Mouse (Mus musculus): Measurements from ENCODE around the gene Podxl2. TPM values are rescaled to one million over a fixed set of nuclear protein-coding genes. Genes with fewer than 3 reads are reported as not detected.

The Podxl2 gene
- polyA plus RNA-seq, 1 experiment from 2014 or later: 0.11 TPM

GRCm38 (mm10) chr6:88844901-88845565 lies 29.8 kb downstream of the Podxl2 start:
- H3K36me3 ChIP-seq (ENCODE audit: inconsistent target): no peaks in the 10 kb centered on the region
- 93% methylated on average over 7 of the region's 7 CpGs for WGBS (ENCODE audit: missing documents)
- H3K79me2 ChIP-seq (ENCODE audit: inconsistent target): peaks cover 12% of the 10 kb centered on the region; the same call in 1 of the 2 replicates
- H3K4me3 ChIP-seq (ENCODE audit: inconsistent target): no peak overlapping the region
- H3K27ac ChIP-seq: no peak overlapping the region

- H3K36me3 ChIP-seq (ENCODE audit: inconsistent target): peaks cover 7% of the 10 kb centered on the region; the same call in 1 of the 2 replicates
- peaks cover 17% of the 10 kb centered on the region; the same call in 1 of the 2 replicates for H3K79me2 ChIP-seq (ENCODE audit: inconsistent target)
- no peak overlapping the region for H3K4me3 ChIP-seq (ENCODE audit: inconsistent target)
- no peak overlapping the region for H3K27ac ChIP-seq
- WGBS (ENCODE audit: missing documents): 96% methylated on average over 9 of the region's 9 CpGs
Observed at GRCm38 (mm10) chr6:88843781-88844725, 30.8 kb downstream of the Podxl2 start.

DNA sequence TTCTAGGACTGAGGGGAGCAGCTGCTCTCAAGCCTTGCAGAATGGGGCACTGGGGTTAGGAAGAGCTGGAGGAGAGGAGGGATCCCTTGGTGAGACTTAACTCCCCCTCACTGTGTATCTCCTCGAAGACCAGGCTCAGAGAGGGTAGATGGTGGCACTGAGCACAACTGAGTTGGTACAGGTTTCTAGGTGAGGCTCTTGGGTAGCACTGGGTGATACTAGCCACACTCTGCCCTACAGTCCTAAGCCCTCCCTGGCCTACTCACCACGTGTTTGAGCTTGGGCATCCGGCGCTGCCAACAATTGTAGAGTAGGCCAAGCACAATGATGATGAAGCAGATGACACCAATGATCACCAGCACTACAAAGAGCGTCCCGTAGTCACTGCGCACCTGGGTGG lies 31.6 kb downstream of the Podxl2 start:
- no peak overlapping the region for H3K27ac ChIP-seq

GRCm38 (mm10) chr6:88842731-88843151 lies 32.1 kb downstream of the Podxl2 start:
- no peak overlapping the region for H3K27ac ChIP-seq
- peaks cover 17% of the 10 kb centered on the region; the same call in 1 of the 2 replicates for H3K79me2 ChIP-seq (ENCODE audit: inconsistent target)
- peaks cover 20% of the 10 kb centered on the region; the same call in 1 of the 2 replicates for H3K36me3 ChIP-seq (ENCODE audit: inconsistent target)
- H3K4me3 ChIP-seq (ENCODE audit: inconsistent target): peak overlapping the region; percentile 17; the same call in 1 of the 2 replicates
- WGBS (ENCODE audit: missing documents): 6% methylated on average over 32 of the region's 32 CpGs

More for the DNA sequence above, 31.6 kb downstream of the Podxl2 start:
- H3K79me2 ChIP-seq (ENCODE audit: inconsistent target): peaks cover 17% of the 10 kb centered on the region; the same call in 1 of the 2 replicates
- 84% methylated on average over 7 of the region's 7 CpGs for WGBS (ENCODE audit: missing documents)
- peaks cover 15% of the 10 kb centered on the region; the same call in 1 of the 2 replicates for H3K36me3 ChIP-seq (ENCODE audit: inconsistent target)
- no peak overlapping the region for H3K4me3 ChIP-seq (ENCODE audit: inconsistent target)

DNA sequence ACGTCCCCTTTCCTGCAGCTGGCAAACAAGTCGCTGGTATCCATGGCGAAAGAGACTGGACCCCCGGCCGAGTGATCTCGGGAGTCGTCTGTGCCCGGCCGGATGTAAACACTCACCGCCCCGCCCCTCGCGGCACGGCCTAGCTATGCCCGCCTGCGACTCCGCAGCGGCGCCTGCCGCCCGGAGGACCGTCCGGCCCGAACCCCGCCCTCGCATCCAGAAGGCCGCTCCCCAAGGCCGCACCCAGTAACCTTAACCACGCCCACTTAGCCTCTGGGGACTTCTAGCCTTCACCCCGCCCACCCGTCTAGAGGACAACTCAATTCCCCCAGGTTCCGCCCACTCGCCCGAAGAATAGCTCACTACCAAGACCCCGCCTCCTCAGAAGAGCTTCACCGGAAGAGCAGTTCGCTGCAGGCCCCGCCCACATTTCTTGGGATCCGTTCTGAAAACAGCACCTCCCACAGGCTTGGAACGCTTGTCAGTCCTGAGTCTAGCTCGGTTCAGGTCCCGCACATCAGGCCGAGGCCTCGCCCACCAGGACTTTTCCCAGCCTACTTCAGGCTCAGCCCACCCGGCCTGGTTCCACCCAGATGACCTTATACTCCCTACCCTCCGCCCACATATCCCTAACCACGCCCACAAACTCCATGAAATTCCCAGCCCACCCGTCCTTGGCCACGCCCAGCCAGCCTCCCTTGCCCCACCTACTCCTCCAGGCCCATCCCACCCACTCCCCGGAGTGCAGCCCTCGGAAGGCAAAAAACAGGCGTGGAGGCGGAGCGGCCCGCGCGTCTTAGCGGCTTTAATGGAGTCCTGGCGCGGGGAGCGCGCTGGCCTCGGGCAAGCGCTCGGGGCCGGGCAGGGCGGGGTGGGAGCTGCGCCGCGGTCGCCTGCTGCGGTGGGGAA lies 32.8 kb downstream of the Podxl2 start, which contains the start of gene Abtb1:
Abtb1 (minus strand) TSS at position 204 of the 909 bp plus-strand sequence.
- WGBS (ENCODE audit: missing documents): under 1% methylated on average over 63 of the region's 72 CpGs
- Histone ChIP-seq H3K79me2 (ENCODE audit: inconsistent target) (peaks cover 17% of the 10 kb centered on the region; the same call in 1 of the 2 replicates), H3K36me3 (ENCODE audit: inconsistent target) (peaks cover 27% of the 10 kb centered on the region; the same call in 1 of the 2 replicates), H3K4me3 (ENCODE audit: inconsistent target) (peak within 1 kb of the TSS; percentile 94), H3K27ac (peak within 1 kb of the TSS; percentile 67)

GRCm38 (mm10) chr6:88841514-88841780 lies 33.4 kb downstream of the Podxl2 start:
- H3K4me3 ChIP-seq (ENCODE audit: inconsistent target): peak overlapping the region; percentile 94
- peaks cover 17% of the 10 kb centered on the region; the same call in 1 of the 2 replicates for H3K79me2 ChIP-seq (ENCODE audit: inconsistent target)
- peak overlapping the region; percentile 67 for H3K27ac ChIP-seq
- H3K36me3 ChIP-seq (ENCODE audit: inconsistent target): peaks cover 33% of the 10 kb centered on the region; the same call in 1 of the 2 replicates
- 0% methylated on average over 22 of the region's 22 CpGs for WGBS (ENCODE audit: missing documents)

- 55% methylated on average over 9 of the region's 9 CpGs for WGBS (ENCODE audit: missing documents)
- Histone ChIP-seq H3K79me2 (ENCODE audit: inconsistent target) (peaks cover 17% of the 10 kb centered on the region; the same call in 1 of the 2 replicates), H3K4me3 (ENCODE audit: inconsistent target) (peak overlapping the region; percentile 94), H3K36me3 (ENCODE audit: inconsistent target) (peaks cover 38% of the 10 kb centered on the region; the same call in 1 of the 2 replicates), H3K27ac (peak overlapping the region; percentile 67)
Observed at GRCm38 (mm10) chr6:88840791-88841513, 33.9 kb downstream of the Podxl2 start.

DNA sequence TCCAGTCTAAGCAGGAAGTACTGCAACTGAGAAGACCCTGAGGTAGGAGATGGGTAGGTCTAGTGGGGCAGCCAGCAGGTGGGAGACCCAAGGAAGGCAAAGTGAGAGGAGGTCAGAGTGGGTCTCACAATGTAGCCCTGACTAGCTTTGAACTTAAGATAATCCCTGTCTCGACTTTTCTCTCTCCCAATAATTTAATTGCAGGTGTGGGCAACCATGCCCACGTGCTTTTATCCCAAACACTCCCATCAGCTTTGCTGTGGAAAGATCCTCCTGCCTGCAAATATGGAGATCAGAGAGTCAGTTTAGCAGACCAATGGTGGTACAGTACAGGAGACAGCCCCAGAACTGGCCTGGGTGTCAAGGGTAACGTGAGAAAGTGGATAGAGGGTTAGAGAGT lies 34.6 kb downstream of the Podxl2 start:
- Histone ChIP-seq H3K4me3 (ENCODE audit: inconsistent target) (no peak overlapping the region), H3K27ac (no peak overlapping the region), H3K79me2 (ENCODE audit: inconsistent target) (peaks cover 17% of the 10 kb centered on the region; the same call in 1 of the 2 replicates), H3K36me3 (ENCODE audit: inconsistent target) (peaks cover 44% of the 10 kb centered on the region; the same call in 1 of the 2 replicates)
- WGBS (ENCODE audit: missing documents): 90% methylated on average over 3 of the region's 3 CpGs

GRCm38 (mm10) chr6:88839135-88839970 lies 35.5 kb downstream of the Podxl2 start:
- Histone ChIP-seq H3K4me3 (ENCODE audit: inconsistent target) (no peak overlapping the region), H3K79me2 (ENCODE audit: inconsistent target) (peaks cover 17% of the 10 kb centered on the region; the same call in 1 of the 2 replicates), H3K36me3 (ENCODE audit: inconsistent target) (peaks cover 44% of the 10 kb centered on the region; the same call in 1 of the 2 replicates), H3K27ac (no peak overlapping the region)
- WGBS (ENCODE audit: missing documents): 92% methylated on average over 26 of the region's 26 CpGs

DNA sequence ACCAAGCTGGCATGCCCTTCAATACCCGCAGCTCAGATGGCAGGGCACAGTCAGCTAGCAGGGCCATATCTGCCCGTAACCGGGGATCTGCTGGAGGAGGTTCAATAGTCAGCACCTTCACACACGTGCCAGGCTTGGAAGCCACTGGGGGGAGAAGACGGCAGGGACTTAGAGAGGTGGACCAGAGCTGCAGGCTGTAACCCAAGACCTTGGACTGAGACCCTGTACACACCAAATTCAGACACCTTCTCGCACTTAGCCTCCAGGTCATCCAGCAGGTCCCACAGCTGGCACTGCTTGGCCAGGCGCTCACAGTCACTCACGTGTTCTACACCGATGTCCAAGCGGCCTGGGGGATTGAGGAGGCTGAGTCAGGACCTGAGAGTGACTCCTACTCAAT lies 36.2 kb downstream of the Podxl2 start:
- Histone ChIP-seq H3K79me2 (ENCODE audit: inconsistent target) (peaks cover 17% of the 10 kb centered on the region; the same call in 1 of the 2 replicates), H3K4me3 (ENCODE audit: inconsistent target) (no peak overlapping the region), H3K36me3 (ENCODE audit: inconsistent target) (peaks cover 44% of the 10 kb centered on the region; the same call in 1 of the 2 replicates), H3K27ac (no peak overlapping the region)
- WGBS (ENCODE audit: missing documents): 97% methylated on average over 10 of the region's 10 CpGs

GRCm38 (mm10) chr6:88837999-88838398 lies 36.8 kb downstream of the Podxl2 start:
- peaks cover 17% of the 10 kb centered on the region; the same call in 1 of the 2 replicates for H3K79me2 ChIP-seq (ENCODE audit: inconsistent target)
- no peak overlapping the region for H3K27ac ChIP-seq
- peaks cover 44% of the 10 kb centered on the region; the same call in 1 of the 2 replicates for H3K36me3 ChIP-seq (ENCODE audit: inconsistent target)
- H3K4me3 ChIP-seq (ENCODE audit: inconsistent target): no peak overlapping the region
- 94% methylated on average over 12 of the region's 12 CpGs for WGBS (ENCODE audit: missing documents)

DNA sequence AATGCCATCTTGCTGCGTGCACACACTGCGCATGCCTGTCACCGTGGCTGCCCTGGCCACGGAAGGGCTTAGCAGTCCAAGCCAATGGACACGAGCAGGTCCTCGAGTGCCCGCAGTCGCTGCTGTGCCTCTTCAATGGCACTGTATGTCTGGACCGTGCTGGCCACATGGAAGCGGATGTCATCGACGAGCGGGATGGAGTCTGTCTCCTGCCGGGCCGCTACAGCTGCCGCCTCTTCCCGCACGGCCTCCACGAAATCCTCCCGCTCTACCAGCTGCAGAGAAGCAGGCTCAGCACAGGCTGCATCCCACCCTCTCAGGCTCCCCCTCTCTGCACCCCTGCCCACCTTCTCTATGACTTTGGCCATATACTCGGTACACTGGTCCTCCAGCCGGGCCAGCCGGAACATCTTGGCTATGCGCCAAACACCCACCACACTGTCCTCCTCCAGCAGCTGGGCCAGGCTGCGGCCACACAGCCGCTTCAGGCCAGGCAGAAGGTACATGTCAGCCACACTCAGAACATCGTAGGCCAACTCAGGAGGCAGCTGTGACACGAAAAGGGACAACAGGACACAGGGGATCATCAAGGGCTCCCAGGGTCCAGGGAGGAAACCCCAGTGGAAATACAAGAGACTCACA lies 38.5 kb downstream of the Podxl2 start:
- Histone ChIP-seq H3K79me2 (ENCODE audit: inconsistent target) (peaks cover 17% of the 10 kb centered on the region; the same call in 1 of the 2 replicates), H3K4me3 (ENCODE audit: inconsistent target) (no peak overlapping the region), H3K36me3 (ENCODE audit: inconsistent target) (peaks cover 44% of the 10 kb centered on the region; the same call in 1 of the 2 replicates), H3K27ac (no peak overlapping the region)
- WGBS (ENCODE audit: missing documents): 93% methylated on average over 27 of the region's 28 CpGs
